Mouse (Mus musculus) ES-E14 (cell line): ENCODE data around the gene Dapk1.

Source experiments
- CHD2 ChIP-seq: IDR thresholded peaks from 2 replicates; pipeline ENCODE4 v1.6.1; 2014; ENCODE audit warnings: mild to moderate bottlenecking, low read depth, low read length, inconsistent platforms
- HCFC1 ChIP-seq: IDR thresholded peaks from 2 replicates; pipeline ENCODE4 v1.6.1; 2012; ENCODE audit warnings: low read length, inconsistent platforms, borderline replicate concordance; ENCODE audit not compliant: insufficient read depth
- MAFK ChIP-seq: IDR thresholded peaks from 2 replicates; pipeline ENCODE4 v1.6.1; 2014; ENCODE audit warnings: mild to moderate bottlenecking, low read depth, low read length, inconsistent platforms; ENCODE audit not compliant: insufficient read depth
- ZC3H11A ChIP-seq: IDR thresholded peaks from 2 replicates; pipeline ENCODE4 v1.6.1; 2012; ENCODE audit warnings: low read depth, mild to moderate bottlenecking, inconsistent platforms, low read length, borderline replicate concordance
- ZNF384 ChIP-seq: IDR thresholded peaks from 2 replicates; pipeline ENCODE4 v1.6.1; 2012; ENCODE audit warnings: low read depth, low read length, inconsistent platforms

DNA sequence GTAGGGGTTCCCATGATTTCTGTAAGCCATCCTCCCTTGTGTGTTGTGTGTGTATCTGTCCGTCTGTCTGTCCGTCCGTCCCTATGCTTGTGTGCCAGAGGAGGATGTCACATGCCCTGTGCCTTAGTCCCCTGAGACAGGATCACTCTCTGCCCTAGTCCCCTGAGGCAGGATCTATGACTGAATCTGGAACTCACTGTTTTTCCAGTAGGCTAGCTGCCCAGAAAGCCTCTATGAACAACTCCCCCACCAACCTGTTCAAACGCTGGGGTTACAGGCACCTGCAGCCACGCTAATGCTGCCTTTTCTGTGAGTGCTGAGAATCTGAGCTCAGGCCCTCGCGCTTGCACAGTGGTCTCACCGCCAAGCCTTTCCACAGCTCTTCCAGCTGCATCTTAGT is 83.1 kb downstream of the Dapk1 start:
- TF ChIP-seq ZNF384 (no peak), HCFC1 (no peak), MAFK (no peak), CHD2 (no peak), ZC3H11A (no peak)
